Mouse (Mus musculus): ENCODE results near the gene Elovl3. TPM values are rescaled to one million over a fixed set of nuclear protein-coding genes. Genes with fewer than 3 reads are reported as not detected.
A peak's percentile ranks its signal among the peaks of the same experiment; 100 is the strongest.

Elovl3 gene
- 0.13 TPM in 1 of 2 replicates, not detected in the other for polyA plus RNA-seq (2015; fragmentation: Nextera tagmentation; extraction: Ambion mirVana)

GRCm38 (mm10) chr19:46131694-46132525, at the start of gene Elovl3:
Gene Elovl3, plus strand, starts transcription at chr19:46131897.
- H3K36me3 ChIP-seq (replicated peaks) = no peaks in the 10 kb centered on the region
- WGBS (ENCODE audit: insufficient replicate concordance) = 2% methylated on average over 31 of the region's 31 CpGs
- no peaks in the 10 kb centered on the region for H3K9me3 ChIP-seq (replicated peaks)
- H3K4me2 ChIP-seq = peak within 1 kb of the TSS; percentile 59
- H3K9ac ChIP-seq = no peak within 1 kb of the TSS
- peaks cover 90% of the 10 kb centered on the region for H3K27me3 ChIP-seq
- H3K4me1 ChIP-seq (replicated peaks) = peaks cover 24% of the 10 kb centered on the region
- ATAC-seq (ENCODE audit: insufficient read depth) = no peak
- peak within 1 kb of the TSS; percentile 27 for H3K4me3 ChIP-seq (replicated peaks)
- no peak within 1 kb of the TSS for H3K27ac ChIP-seq (replicated peaks)

DNA sequence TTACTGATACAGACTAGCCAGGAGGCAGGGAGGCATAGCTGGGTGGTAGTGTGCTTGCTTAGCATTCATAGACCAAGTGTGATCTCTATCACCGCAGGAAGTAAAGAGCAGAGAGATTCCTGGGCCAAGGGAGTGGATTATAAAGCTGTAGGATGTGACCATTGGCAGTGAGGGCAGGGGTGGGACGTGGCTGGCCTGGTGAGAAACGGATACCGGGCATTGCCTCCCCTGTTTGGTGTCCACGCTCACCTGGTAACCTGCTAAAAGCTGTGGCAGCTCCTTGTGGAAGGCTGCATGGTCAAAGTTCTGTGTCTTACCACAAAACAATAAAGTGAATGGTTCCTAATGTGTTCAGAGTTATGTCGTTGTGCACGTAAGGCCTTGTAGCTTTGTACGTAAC, 46.5 kb upstream of the Elovl3 start:
- H3K4me1 ChIP-seq (replicated peaks) = no peaks in the 10 kb centered on the region
- ATAC-seq (ENCODE audit: insufficient read depth) = no peak
- H3K27ac ChIP-seq (replicated peaks) = no peak overlapping the region
- H3K9me3 ChIP-seq (replicated peaks) = no peaks in the 10 kb centered on the region
- H3K4me2 ChIP-seq = no peak overlapping the region
- H3K4me3 ChIP-seq (replicated peaks) = no peak overlapping the region
- peaks cover 54% of the 10 kb centered on the region for H3K36me3 ChIP-seq (replicated peaks)
- no peak overlapping the region for H3K9ac ChIP-seq
- H3K27me3 ChIP-seq = no peaks in the 10 kb centered on the region
- 84% methylated on average over 8 of the region's 8 CpGs for WGBS (ENCODE audit: insufficient replicate concordance)

GRCm38 (mm10) chr19:46086337-46086736, 45.4 kb upstream of the Elovl3 start:
- H3K9me3 ChIP-seq (replicated peaks) = no peaks in the 10 kb centered on the region
- no peak overlapping the region for H3K4me3 ChIP-seq (replicated peaks)
- no peaks in the 10 kb centered on the region for H3K27me3 ChIP-seq
- ATAC-seq (ENCODE audit: insufficient read depth) = no peak
- no peaks in the 10 kb centered on the region for H3K4me1 ChIP-seq (replicated peaks)
- WGBS (ENCODE audit: insufficient replicate concordance) = 30% methylated on average over 3 of the region's 3 CpGs
- no peak overlapping the region for H3K27ac ChIP-seq (replicated peaks)
- peaks cover 43% of the 10 kb centered on the region for H3K36me3 ChIP-seq (replicated peaks)
- no peak overlapping the region for H3K9ac ChIP-seq
- no peak overlapping the region for H3K4me2 ChIP-seq

DNA sequence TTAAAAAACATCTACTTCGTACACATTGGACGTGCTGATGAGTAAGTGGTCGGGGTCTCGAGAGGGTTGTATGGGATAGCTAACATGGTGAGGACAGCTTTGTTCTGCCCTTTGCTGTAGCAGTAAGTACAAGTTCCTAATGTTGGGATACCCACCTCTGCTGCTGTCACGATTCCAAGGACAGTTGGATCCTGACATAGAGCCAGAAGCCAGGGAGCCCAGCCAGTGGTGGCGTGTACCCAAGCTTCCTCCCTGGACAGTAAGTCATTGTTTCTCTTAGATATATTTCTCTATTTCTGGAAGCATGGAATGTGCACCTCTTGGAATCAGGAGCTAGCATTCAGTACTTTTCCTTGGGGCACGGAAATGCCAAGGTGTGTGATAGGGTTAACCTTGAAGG, 43.8 kb upstream of the Elovl3 start:
- no peak overlapping the region for H3K4me3 ChIP-seq (replicated peaks)
- no peaks in the 10 kb centered on the region for H3K9me3 ChIP-seq (replicated peaks)
- ATAC-seq (ENCODE audit: insufficient read depth) = no peak
- no peak overlapping the region for H3K27ac ChIP-seq (replicated peaks)
- H3K4me1 ChIP-seq (replicated peaks) = no peaks in the 10 kb centered on the region
- WGBS (ENCODE audit: insufficient replicate concordance) = 71% methylated on average over 7 of the region's 7 CpGs
- no peak overlapping the region for H3K9ac ChIP-seq
- H3K36me3 ChIP-seq (replicated peaks) = peaks cover 28% of the 10 kb centered on the region
- no peak overlapping the region for H3K4me2 ChIP-seq
- H3K27me3 ChIP-seq = 0 out of 2 replicates have a peak, but pooled peaks cover 4% of the 10 kb centered on the region

DNA sequence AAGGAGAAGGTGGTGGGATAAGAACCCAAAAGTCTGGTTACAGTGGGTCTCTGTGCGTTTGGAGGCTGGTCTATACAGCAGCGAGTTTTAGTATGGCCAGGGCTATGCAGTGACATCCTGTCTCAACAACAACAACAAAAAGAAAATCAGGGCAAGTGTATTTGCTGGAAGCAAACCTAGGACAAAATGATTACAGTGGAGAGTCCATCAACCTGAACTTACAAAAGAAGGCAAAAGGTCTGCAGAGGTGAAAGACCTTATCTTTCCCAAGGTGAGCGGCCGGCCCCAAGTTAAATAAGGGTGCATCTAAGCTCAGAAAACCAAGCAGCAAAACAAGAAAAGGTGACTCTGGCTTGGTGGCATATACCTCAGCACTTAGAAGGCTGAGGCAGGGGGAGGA, 40.1 kb upstream of the Elovl3 start:
- ATAC-seq (ENCODE audit: insufficient read depth) = no peak
- no peaks in the 10 kb centered on the region for H3K4me1 ChIP-seq (replicated peaks)
- no peak overlapping the region for H3K4me2 ChIP-seq
- H3K27me3 ChIP-seq = 0 out of 2 replicates have a peak, but pooled peaks cover 4% of the 10 kb centered on the region
- no peak overlapping the region for H3K9ac ChIP-seq
- H3K4me3 ChIP-seq (replicated peaks) = no peak overlapping the region
- no peaks in the 10 kb centered on the region for H3K9me3 ChIP-seq (replicated peaks)
- H3K36me3 ChIP-seq (replicated peaks) = no peaks in the 10 kb centered on the region
- no peak overlapping the region for H3K27ac ChIP-seq (replicated peaks)
- WGBS (ENCODE audit: insufficient replicate concordance) = 71% methylated on average over 4 of the region's 4 CpGs

DNA sequence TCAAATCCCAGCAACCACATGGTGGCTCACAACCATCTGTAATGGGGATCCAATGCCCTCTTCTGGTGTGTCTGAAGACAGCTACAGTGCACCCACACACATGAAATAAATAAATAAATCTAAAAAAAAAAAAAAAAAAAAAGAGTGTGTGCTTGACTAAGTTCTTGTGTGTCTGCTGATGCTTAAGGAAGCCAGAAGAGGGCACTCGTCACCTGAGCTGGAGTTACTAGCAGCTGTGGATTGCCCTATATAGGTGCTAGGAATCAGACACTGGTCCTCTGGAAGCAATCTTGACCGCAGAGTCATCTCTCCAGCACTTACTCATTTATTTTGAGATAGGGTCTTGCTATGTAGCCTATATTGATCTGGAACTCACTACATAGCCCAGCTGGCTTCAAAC, 37.6 kb upstream of the Elovl3 start:
- H3K36me3 ChIP-seq (replicated peaks) = no peaks in the 10 kb centered on the region
- no peak for ATAC-seq (ENCODE audit: insufficient read depth)
- no peak overlapping the region for H3K9ac ChIP-seq
- 0 out of 2 replicates have a peak, but pooled peaks cover 4% of the 10 kb centered on the region for H3K27me3 ChIP-seq
- no peak overlapping the region for H3K27ac ChIP-seq (replicated peaks)
- no peaks in the 10 kb centered on the region for H3K4me1 ChIP-seq (replicated peaks)
- H3K9me3 ChIP-seq (replicated peaks) = no peaks in the 10 kb centered on the region
- WGBS (ENCODE audit: insufficient replicate concordance) = 86% methylated on average over 2 of the region's 2 CpGs
- H3K4me3 ChIP-seq (replicated peaks) = no peak overlapping the region
- no peak overlapping the region for H3K4me2 ChIP-seq

DNA sequence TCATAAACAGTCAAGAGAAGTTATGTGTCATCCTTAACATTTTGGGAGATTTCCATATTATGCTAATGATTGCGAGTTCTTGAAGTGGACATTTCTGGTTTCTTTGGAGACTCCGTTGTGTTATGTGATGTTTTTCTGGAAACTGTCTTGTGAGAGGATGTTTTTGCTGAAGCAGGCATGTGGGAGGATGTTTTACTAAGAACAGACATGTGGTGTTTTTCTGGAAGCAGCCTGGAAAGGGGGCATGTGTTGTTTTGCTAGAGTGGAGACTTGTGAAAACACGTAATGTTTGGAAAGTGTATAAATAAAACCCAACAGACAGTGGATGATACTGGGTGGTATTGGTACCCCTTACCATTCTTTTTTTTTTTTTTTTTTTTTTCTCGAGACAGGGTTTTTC, 36.4 kb upstream of the Elovl3 start:
- no peaks in the 10 kb centered on the region for H3K9me3 ChIP-seq (replicated peaks)
- no peak overlapping the region for H3K9ac ChIP-seq
- no peak overlapping the region for H3K4me2 ChIP-seq
- H3K36me3 ChIP-seq (replicated peaks) = no peaks in the 10 kb centered on the region
- H3K4me3 ChIP-seq (replicated peaks) = no peak overlapping the region
- H3K4me1 ChIP-seq (replicated peaks) = no peaks in the 10 kb centered on the region
- H3K27ac ChIP-seq (replicated peaks) = no peak overlapping the region
- 0 out of 2 replicates have a peak, but pooled peaks cover 4% of the 10 kb centered on the region for H3K27me3 ChIP-seq
- 66% methylated on average over 4 of the region's 4 CpGs for WGBS (ENCODE audit: insufficient replicate concordance)
- ATAC-seq (ENCODE audit: insufficient read depth) = no peak

DNA sequence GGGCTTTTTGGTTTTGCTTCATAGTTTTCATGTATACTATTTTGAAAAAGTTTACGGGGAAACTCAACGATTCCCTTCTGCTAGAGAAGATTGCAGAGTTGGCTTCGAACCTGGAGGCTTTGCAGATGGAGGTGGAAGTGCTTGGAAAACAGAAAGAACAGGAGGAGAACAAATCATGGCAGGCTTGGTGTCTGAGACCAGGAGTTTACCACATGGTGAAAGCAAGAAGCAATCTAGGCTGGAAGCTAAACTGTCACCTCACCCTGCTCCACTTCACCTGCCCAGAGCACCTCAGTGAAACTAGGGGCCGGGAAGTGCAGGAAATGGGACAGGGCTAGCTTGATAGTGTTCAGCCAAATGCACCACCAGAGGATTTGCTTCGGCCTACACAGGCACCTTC, 35.3 kb upstream of the Elovl3 start:
- 68% methylated on average over 5 of the region's 5 CpGs for WGBS (ENCODE audit: insufficient replicate concordance)
- Histone ChIP-seq H3K4me2 (no peak overlapping the region), H3K4me3 (replicated peaks) (no peak overlapping the region), H3K4me1 (replicated peaks) (no peaks in the 10 kb centered on the region), H3K9ac (no peak overlapping the region), H3K9me3 (replicated peaks) (no peaks in the 10 kb centered on the region), H3K27me3 (0 out of 2 replicates have a peak, but pooled peaks cover 4% of the 10 kb centered on the region), H3K36me3 (replicated peaks) (no peaks in the 10 kb centered on the region), H3K27ac (replicated peaks) (no peak overlapping the region)
- no peak for ATAC-seq (ENCODE audit: insufficient read depth)

DNA sequence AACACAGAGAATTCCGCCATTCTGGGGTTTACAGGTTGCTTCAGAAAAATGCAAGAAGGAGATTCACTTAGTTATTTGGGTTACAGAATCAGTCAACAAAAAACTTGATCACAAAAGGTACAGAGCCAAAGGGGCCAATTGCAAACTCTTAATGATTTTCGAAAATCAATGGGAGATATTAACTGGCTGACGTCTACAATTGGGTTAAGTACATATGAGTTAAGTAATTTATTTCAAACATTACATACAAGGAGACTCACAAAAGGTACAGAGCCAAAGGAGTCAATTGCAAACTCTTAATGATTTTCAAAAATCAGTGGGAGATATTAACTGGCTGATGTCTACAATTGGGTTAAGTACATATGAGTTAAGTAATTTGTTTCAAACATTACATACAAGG, 32.1 kb upstream of the Elovl3 start:
- Histone ChIP-seq H3K4me1 (replicated peaks) (no peaks in the 10 kb centered on the region), H3K27ac (replicated peaks) (no peak overlapping the region), H3K4me3 (replicated peaks) (no peak overlapping the region), H3K36me3 (replicated peaks) (no peaks in the 10 kb centered on the region), H3K9ac (no peak overlapping the region), H3K27me3 (no peaks in the 10 kb centered on the region), H3K9me3 (replicated peaks) (no peaks in the 10 kb centered on the region), H3K4me2 (no peak overlapping the region)
- ATAC-seq (ENCODE audit: insufficient read depth) = no peak
- 75% methylated on average over 3 of the region's 3 CpGs for WGBS (ENCODE audit: insufficient replicate concordance)

GRCm38 (mm10) chr19:46103437-46104186, 28.1 kb upstream of the Elovl3 start:
- Histone ChIP-seq H3K27ac (replicated peaks) (no peak overlapping the region), H3K9ac (no peak overlapping the region), H3K4me3 (replicated peaks) (no peak overlapping the region), H3K4me2 (no peak overlapping the region), H3K36me3 (replicated peaks) (no peaks in the 10 kb centered on the region), H3K4me1 (replicated peaks) (no peaks in the 10 kb centered on the region), H3K27me3 (no peaks in the 10 kb centered on the region), H3K9me3 (replicated peaks) (no peaks in the 10 kb centered on the region)
- ATAC-seq (ENCODE audit: insufficient read depth) = no peak
- 68% methylated on average over 6 of the region's 6 CpGs for WGBS (ENCODE audit: insufficient replicate concordance)

GRCm38 (mm10) chr19:46104187-46104557, 27.5 kb upstream of the Elovl3 start:
- no peak overlapping the region for H3K9ac ChIP-seq
- no peak for ATAC-seq (ENCODE audit: insufficient read depth)
- 68% methylated on average over 2 of the region's 2 CpGs for WGBS (ENCODE audit: insufficient replicate concordance)

More at GRCm38 (mm10) chr19:46104187-46104557, 27.5 kb upstream of the Elovl3 start:
- no peak overlapping the region for H3K4me3 ChIP-seq (replicated peaks)
- no peak overlapping the region for H3K4me2 ChIP-seq
- H3K27me3 ChIP-seq = no peaks in the 10 kb centered on the region
- H3K4me1 ChIP-seq (replicated peaks) = no peaks in the 10 kb centered on the region
- no peak overlapping the region for H3K27ac ChIP-seq (replicated peaks)
- H3K36me3 ChIP-seq (replicated peaks) = no peaks in the 10 kb centered on the region
- H3K9me3 ChIP-seq (replicated peaks) = no peaks in the 10 kb centered on the region
